In genomic region chr11:58643350-58643749, GRCm38 (mm10) we compare ENCODE assay signal across 8 mouse cellular contexts. TPM values are rescaled to one million over a fixed set of nuclear protein-coding genes. Genes with fewer than 3 reads are reported as not detected.
DNase-seq lines count a peak whose midpoint lies in the region; ATAC-seq lines count a peak whose summit lies in the region.

No protein-coding gene starts in this region.

- no peak overlapping the region for H3K4me3 ChIP-seq in hindbrain, embryonic 11.5 days (ENCODE audit: low read depth, low read length)
- H3K4me3 ChIP-seq in hindbrain, embryonic 13.5 days: no peak overlapping the region
- H3K4me3 ChIP-seq in liver, embryonic 11.5 days (ENCODE audit: low read depth, low read length): no peak overlapping the region

- H3K4me2 ChIP-seq in hindbrain, embryonic 11.5 days (replicated peaks; ENCODE audit: low read depth, low read length): no peak overlapping the region
- H3K4me2 ChIP-seq in hindbrain, embryonic 13.5 days: no peak overlapping the region
- peak overlapping the region; percentile 90; the same call in 1 of the 2 replicates for H3K4me2 ChIP-seq in liver, embryonic 11.5 days

- H3K27me3 ChIP-seq in hindbrain, embryonic 11.5 days (ENCODE audit: control insufficient read depth, insufficient read depth, low read length): peaks cover 9% of the 10 kb centered on the region
- peaks cover 33% of the 10 kb centered on the region for H3K27me3 ChIP-seq in hindbrain, embryonic 13.5 days
- H3K27me3 ChIP-seq in liver, embryonic 11.5 days (replicated peaks; ENCODE audit: control insufficient read depth, insufficient read depth, low read length): peaks cover 3% of the 10 kb centered on the region; the same call in 1 of the 2 replicates

- H3K36me3 ChIP-seq in hindbrain, embryonic 11.5 days (ENCODE audit: control insufficient read depth, insufficient read depth, low read length): no peaks in the 10 kb centered on the region
- H3K36me3 ChIP-seq in hindbrain, embryonic 13.5 days: no peaks in the 10 kb centered on the region
- H3K36me3 ChIP-seq in liver, embryonic 11.5 days (ENCODE audit: control insufficient read depth, insufficient read depth, low read length): no peaks in the 10 kb centered on the region

- 33% methylated on average over 6 of the region's 6 CpGs for WGBS in hindbrain, embryonic 11.5 days
- 34% methylated on average over 6 of the region's 6 CpGs for WGBS in hindbrain, embryonic 13.5 days
- WGBS in liver, embryonic 11.5 days: 27% methylated on average over 6 of the region's 6 CpGs

- no peak for ATAC-seq in hindbrain, embryonic 11.5 days (ENCODE audit: low FRiP score)
- no peak for ATAC-seq in hindbrain, embryonic 13.5 days (ENCODE audit: low FRiP score)
- ATAC-seq in liver, embryonic 11.5 days (replicated peaks; ENCODE audit: low FRiP score): no peak

- H3K27ac ChIP-seq in hindbrain, embryonic 11.5 days (ENCODE audit: low read depth, low read length): no peak overlapping the region
- no peak overlapping the region for H3K27ac ChIP-seq in hindbrain, embryonic 13.5 days
- H3K27ac ChIP-seq in liver, embryonic 11.5 days (ENCODE audit: low read depth, low read length): no peak overlapping the region; the same call in 1 of the 2 replicates

- peaks cover 2% of the 10 kb centered on the region; the same call in 1 of the 2 replicates for H3K4me1 ChIP-seq in hindbrain, embryonic 11.5 days (replicated peaks; ENCODE audit: control insufficient read depth, insufficient read depth, low read length)
- peaks cover 11% of the 10 kb centered on the region for H3K4me1 ChIP-seq in hindbrain, embryonic 13.5 days (replicated peaks)
- H3K4me1 ChIP-seq in liver, embryonic 11.5 days (replicated peaks; ENCODE audit: control insufficient read depth, insufficient read depth, low read length): peaks cover 13% of the 10 kb centered on the region

- no peak overlapping the region for H3K9ac ChIP-seq in hindbrain, embryonic 11.5 days (ENCODE audit: low read depth, low read length)
- H3K9ac ChIP-seq in hindbrain, embryonic 13.5 days: no peak overlapping the region
- H3K9ac ChIP-seq in liver, embryonic 11.5 days (ENCODE audit: low read depth, low read length): no peak overlapping the region

- H3K9me3 ChIP-seq in hindbrain, embryonic 11.5 days (ENCODE audit: control insufficient read depth, low read length): no peaks in the 10 kb centered on the region
- no peaks in the 10 kb centered on the region for H3K9me3 ChIP-seq in hindbrain, embryonic 13.5 days
- no peaks in the 10 kb centered on the region for H3K9me3 ChIP-seq in liver, embryonic 11.5 days (ENCODE audit: control insufficient read depth, low read length)

- peak; percentile 61 for DNase-seq in hindbrain, embryonic 11.5 days (ENCODE audit: low spot score)
- DNase-seq in CD8-positive naive resting alpha-beta T cell, adult 2 months (ENCODE audit: low read depth in 2 of 2, low spot score in 2 of 2): peak; percentile 15 to 50
- DNase-seq in T-cell, adult 2 months (ENCODE audit: low spot score): peak; percentile 51
- DNase-seq in forelimb bud, embryonic 11.5 days (ENCODE audit: low read depth, low spot score): peak; percentile 21
- DNase-seq in liver, embryonic 11.5 days (ENCODE audit: low spot score): peak; percentile 56
- peak; percentile 19 for DNase-seq in right cerebral cortex, postnatal 4 days
- DNase-seq in kidney, adult 9 months: no peak

RNA-seq across cellular contexts. Expression of gene Trim58, which starts 3.1 kb away (rescaled TPM):
- polyA plus RNA-seq in hindbrain, embryonic 11.5 days (2014; fragmentation: Nextera tagmentation; extraction: Ambion mirVana): 0.27 and 0.62 TPM in 2 replicates
- 0.14 and 0.19 TPM in 2 replicates for polyA plus RNA-seq in hindbrain, embryonic 13.5 days (2015; fragmentation: Nextera tagmentation; extraction: Ambion mirVana)
- 5.6 and 6.4 TPM in 2 replicates for polyA plus RNA-seq in liver, embryonic 11.5 days (2014; fragmentation: Nextera tagmentation; extraction: Ambion mirVana)

RNA-seq across cellular contexts. Expression of gene Olfr323, which starts 13.0 kb away (rescaled TPM):
- polyA plus RNA-seq in hindbrain, embryonic 11.5 days (2014; fragmentation: Nextera tagmentation; extraction: Ambion mirVana): not detected in 2 replicates
- polyA plus RNA-seq in hindbrain, embryonic 13.5 days (2015; fragmentation: Nextera tagmentation; extraction: Ambion mirVana): not detected in 2 replicates
- polyA plus RNA-seq in liver, embryonic 11.5 days (2014; fragmentation: Nextera tagmentation; extraction: Ambion mirVana): not detected in 2 replicates

RNA-seq across cellular contexts. Expression of gene Olfr322, which starts 15.2 kb away (rescaled TPM):
- polyA plus RNA-seq in hindbrain, embryonic 11.5 days (2014; fragmentation: Nextera tagmentation; extraction: Ambion mirVana): not detected in 2 replicates
- not detected in 2 replicates for polyA plus RNA-seq in hindbrain, embryonic 13.5 days (2015; fragmentation: Nextera tagmentation; extraction: Ambion mirVana)
- polyA plus RNA-seq in liver, embryonic 11.5 days (2014; fragmentation: Nextera tagmentation; extraction: Ambion mirVana): not detected in 2 replicates

RNA-seq across cellular contexts. Expression of gene 2210407C18Rik, which starts 27.5 kb away (rescaled TPM):
- not detected in 2 replicates for polyA plus RNA-seq in hindbrain, embryonic 11.5 days (2014; fragmentation: Nextera tagmentation; extraction: Ambion mirVana)
- polyA plus RNA-seq in hindbrain, embryonic 13.5 days (2015; fragmentation: Nextera tagmentation; extraction: Ambion mirVana): not detected in 2 replicates
- not detected in 2 replicates for polyA plus RNA-seq in liver, embryonic 11.5 days (2014; fragmentation: Nextera tagmentation; extraction: Ambion mirVana)

RNA-seq across cellular contexts. Expression of gene Olfr320, which starts 37.5 kb away (rescaled TPM):
- polyA plus RNA-seq in hindbrain, embryonic 11.5 days (2014; fragmentation: Nextera tagmentation; extraction: Ambion mirVana): not detected in 2 replicates
- not detected in 2 replicates for polyA plus RNA-seq in hindbrain, embryonic 13.5 days (2015; fragmentation: Nextera tagmentation; extraction: Ambion mirVana)
- not detected in 2 replicates for polyA plus RNA-seq in liver, embryonic 11.5 days (2014; fragmentation: Nextera tagmentation; extraction: Ambion mirVana)
